Mouse (Mus musculus) myocyte (in vitro differentiated cells): ENCODE measurements around the gene Dpp10.

Source experiments
- CEBPB ChIP-seq: IDR thresholded peaks from 2 replicates; pipeline ENCODE4 v1.6.1; 2011; ENCODE audit warnings: mild to moderate bottlenecking, moderate library complexity; ENCODE audit not compliant: poor library complexity, insufficient read depth, severe bottlenecking
- E2F4 ChIP-seq: IDR thresholded peaks from one replicate; pipeline ENCODE4 v1.6.1; 2011; ENCODE audit warnings: mild to moderate bottlenecking, control low read depth, moderate library complexity; ENCODE audit not compliant: insufficient read depth
- MAX ChIP-seq: IDR thresholded peaks from one replicate; pipeline ENCODE4 v1.6.1; 2011; ENCODE audit warnings: low read depth, mild to moderate bottlenecking, control low read depth
- MYOD1 ChIP-seq, 3 experiments: IDR thresholded peaks; one replicate each; pipeline ENCODE4 v1.6.1; 2011; ENCODE audit warnings: control low read depth in 2 of 3, low read depth in 2 of 3, mild to moderate bottlenecking in 2 of 3, moderate library complexity in 1 of 3; ENCODE audit not compliant: insufficient read length in 2 of 3, control insufficient read depth in 1 of 3
- MYOG ChIP-seq, 3 experiments: IDR thresholded peaks; one replicate each; pipeline ENCODE4 v1.6.1; 2011; ENCODE audit warnings: control low read depth in 2 of 3, low read depth in 2 of 3, mild to moderate bottlenecking in 2 of 3; ENCODE audit not compliant: insufficient read length in 2 of 3, control insufficient read depth in 1 of 3, insufficient read depth in 1 of 3
- POLR2A ChIP-seq: IDR thresholded peaks from one replicate; pipeline ENCODE4 v1.6.1; 2011; ENCODE audit warnings: low read depth, mild to moderate bottlenecking, control low read depth, moderate library complexity; ENCODE audit not compliant: insufficient read length
- POLR2AphosphoS2 ChIP-seq: IDR thresholded peaks from one replicate; pipeline ENCODE4 v1.6.1; 2011; ENCODE audit warnings: low read depth, control low read depth; ENCODE audit not compliant: insufficient read length
- REST ChIP-seq: IDR thresholded peaks from one replicate; pipeline ENCODE4 v1.6.1; 2011; ENCODE audit warnings: mild to moderate bottlenecking, control low read depth, moderate library complexity; ENCODE audit not compliant: insufficient read depth, insufficient read length
- SRF ChIP-seq: IDR thresholded peaks from one replicate; pipeline ENCODE4 v1.6.1; 2011; ENCODE audit warnings: low read depth; ENCODE audit not compliant: control insufficient read depth, insufficient read length
- TCF12 ChIP-seq: IDR thresholded peaks from one replicate; pipeline ENCODE4 v1.6.1; 2011; ENCODE audit warnings: mild to moderate bottlenecking, control low read depth; ENCODE audit not compliant: poor library complexity, insufficient read depth, severe bottlenecking
- USF1 ChIP-seq: IDR thresholded peaks from one replicate; pipeline ENCODE4 v1.6.1; 2011; ENCODE audit warnings: low read depth, mild to moderate bottlenecking, control low read depth, moderate library complexity

DNA sequence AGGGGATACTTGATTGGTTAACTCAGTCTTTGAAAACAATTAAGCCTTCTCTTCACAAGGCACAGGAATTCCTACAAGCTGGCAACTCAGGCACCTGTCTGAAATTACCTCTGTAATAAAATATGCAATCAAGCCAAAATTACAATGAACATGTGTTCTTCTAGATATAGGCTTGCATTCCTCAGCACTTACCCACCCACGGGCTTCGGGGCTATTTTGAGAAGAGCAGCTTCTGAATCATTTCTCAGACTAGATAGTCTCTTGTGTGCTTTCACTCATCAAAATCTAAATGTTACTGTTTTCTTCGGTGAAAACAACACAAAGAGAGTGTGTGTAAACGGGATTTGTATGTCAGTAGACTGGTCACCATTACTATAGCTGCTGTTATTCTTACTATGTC is 144.1 kb downstream of the Dpp10 start:
- no peak for TF ChIP-seq POLR2A
- TF ChIP-seq POLR2AphosphoS2 = no peak
- TF ChIP-seq MAX = no peak
- TF ChIP-seq E2F4 = no peak
- TF ChIP-seq MYOD1 (IDR thresholded peaks at IDR 0.05; ENCODE audit: control insufficient read depth in 1 of 3, insufficient read length in 2 of 3, low read depth in 2 of 3) = no peak
- TF ChIP-seq USF1 = no peak
- no peak for TF ChIP-seq MYOG (IDR thresholded peaks at IDR 0.05; ENCODE audit: control insufficient read depth in 1 of 3, insufficient read depth in 1 of 3, insufficient read length in 2 of 3, low read depth in 2 of 3)
- no peak for TF ChIP-seq CEBPB
- TF ChIP-seq SRF = no peak
- TF ChIP-seq TCF12 = no peak
- no peak for TF ChIP-seq REST
